Mouse (Mus musculus) brain, embryonic 14.5 days (tissue): ENCODE data around the gene Spesp1.

Experiments
- CTCF ChIP-seq: fragments of 200-500 bp; IDR thresholded peaks from 2 replicates; pipeline ENCODE4 v1.5.1; 2012; ENCODE audit warnings: inconsistent platforms, mild to moderate bottlenecking, moderate library complexity, borderline replicate concordance; ENCODE audit not compliant: insufficient read depth, insufficient read length; ENCODE audit errors: extremely low read depth
- POLR2A ChIP-seq: fragments of 200-500 bp; IDR thresholded peaks from 2 replicates; pipeline ENCODE4 v1.6.1; 2012; ENCODE audit warnings: mild to moderate bottlenecking, inconsistent platforms, borderline replicate concordance; ENCODE audit not compliant: poor library complexity, insufficient read depth, insufficient read length, severe bottlenecking; ENCODE audit errors: extremely low read depth

DNA sequence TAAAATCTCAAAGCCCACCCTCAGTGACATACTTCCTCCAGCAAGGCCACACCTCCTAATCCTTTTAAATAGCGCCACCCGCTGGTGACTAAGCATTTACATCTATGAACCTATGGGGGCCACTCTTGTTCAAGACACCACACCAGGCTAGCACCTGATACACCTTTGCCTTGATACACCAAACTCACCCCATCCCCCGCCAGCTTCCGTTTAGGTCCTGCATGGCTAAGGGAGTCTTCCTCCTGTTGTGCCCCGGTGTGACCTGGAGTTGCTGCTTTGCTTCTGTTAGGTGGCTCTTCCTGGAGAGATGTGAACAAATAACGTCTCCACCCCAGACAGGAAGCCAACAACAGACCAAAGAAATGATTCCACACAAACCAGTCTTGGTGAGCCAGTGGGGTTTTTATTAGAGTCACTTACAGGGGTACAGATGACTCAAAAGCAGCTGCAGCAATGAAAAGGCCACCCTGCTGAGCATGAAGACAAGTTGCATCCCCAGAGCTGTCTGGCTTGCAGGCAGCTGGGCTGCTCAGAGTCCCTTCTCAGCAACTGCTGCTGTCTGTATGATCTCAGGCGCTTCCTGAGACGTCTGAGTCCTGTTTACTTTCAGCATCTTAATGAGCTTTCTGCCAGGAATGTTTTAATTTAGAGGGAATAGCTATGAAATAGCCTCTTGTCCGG lies 26.0 kb downstream of the Spesp1 start:
- TF ChIP-seq CTCF (no peak), POLR2A (no peak)
